Mouse (Mus musculus) olfactory bulb, adult 2 months (tissue): ENCODE results near the gene Tmem156.

Experiments used
- CTCF ChIP-seq: fragments of 200-500 bp; IDR thresholded peaks from 2 replicates; pipeline ENCODE4 v1.5.1; 2012; ENCODE audit warnings: low read depth, mild to moderate bottlenecking, low read length, moderate library complexity; ENCODE audit not compliant: insufficient read depth
- POLR2A ChIP-seq: fragments of 200-500 bp; IDR thresholded peaks from 2 replicates; pipeline ENCODE4 v1.6.1; 2012; ENCODE audit warnings: mild to moderate bottlenecking, low read depth, low read length, moderate library complexity; ENCODE audit not compliant: insufficient read depth

GRCm38 (mm10) chr5:65045642-65046370 lies 46.1 kb downstream of the Tmem156 start:
- TF ChIP-seq CTCF = no peak
- TF ChIP-seq POLR2A = no peak
